8 mouse cellular contexts compared by ENCODE assay signal in the genomic region with DNA sequence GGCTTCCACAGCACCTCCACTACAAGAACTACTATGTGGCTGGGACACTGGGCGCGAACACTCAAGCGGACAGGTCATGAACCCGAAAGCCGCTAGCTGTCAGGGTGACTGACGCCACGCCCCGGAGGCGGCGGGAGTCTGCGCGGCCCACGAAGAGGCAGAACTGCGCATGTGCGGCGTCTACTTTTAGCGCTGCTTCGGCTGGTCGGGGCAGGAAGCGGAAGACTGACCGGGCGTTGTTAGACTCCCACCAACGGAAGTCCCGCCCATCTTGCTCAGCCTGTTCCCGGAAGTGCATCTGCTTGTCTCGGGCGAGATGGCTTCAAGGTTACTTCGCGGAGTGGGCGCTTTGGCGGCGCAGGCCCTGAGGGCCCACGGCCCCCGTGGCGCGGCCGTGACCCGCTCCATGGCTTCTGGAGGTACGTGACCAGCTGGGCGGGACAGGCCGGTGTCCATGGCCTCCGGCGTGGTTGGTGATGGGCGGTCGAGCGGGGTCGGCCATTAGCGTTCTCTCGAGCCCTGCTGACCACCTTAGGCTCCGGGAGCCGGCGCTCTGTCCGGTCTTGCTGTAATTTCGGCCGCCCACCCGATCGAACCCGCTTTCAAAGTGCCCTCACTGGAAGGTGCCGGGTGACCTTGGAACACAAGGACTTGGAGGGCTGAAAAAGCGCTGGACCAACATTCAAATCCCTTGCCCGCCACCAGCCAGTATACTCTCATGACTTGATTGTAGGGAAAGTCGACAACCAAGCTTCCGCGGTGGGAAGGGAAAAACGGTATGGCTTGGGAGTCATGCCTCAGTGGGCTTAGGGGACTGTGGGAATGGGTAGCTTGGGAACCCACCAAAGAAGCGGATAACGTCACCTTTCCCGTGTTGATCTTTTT. TPM values are rescaled to one million over a fixed set of nuclear protein-coding genes. Genes with fewer than 3 reads are reported as not detected.
DNase-seq lines count a peak whose midpoint lies in the region; ATAC-seq lines count a peak whose summit lies in the region.

A gene (plus strand): TSS at position 179 of the 885 bp plus-strand sequence.

- peak; percentile 98 for DNase-seq in adrenal gland, adult (ENCODE audit: inconsistent age in 2 of 2, low spot score in 1 of 2)
- DNase-seq in embryo, embryonic 10.5 days (ENCODE audit: low spot score), result peak; percentile 100
- DNase-seq in gastrocnemius, postnatal 14 days, result peak; percentile 98
- peak; percentile 95 to 98 for DNase-seq in left cerebral cortex, postnatal 10 days (ENCODE audit: extremely low spot score in 1 of 2, low spot score in 2 of 2)
- peak; percentile 94 for DNase-seq in right cerebral cortex, postnatal 25 days
- peak; percentile 94 to 96 for DNase-seq in urinary bladder, postnatal 4 days (ENCODE audit: low spot score in 2 of 2)

- intact Hi-C loops in gastrocnemius, postnatal 14 days (cut with DNase I; ENCODE audit: low total_unique reads), result no loop called here
- intact Hi-C loops in left cerebral cortex, postnatal 10 days (cut with DNase I), result no loop called here

- ATAC-seq in inflammation-experienced regulatory T-cells, adult 6 months, result peak; percentile 98
- ATAC-seq in megakaryocyte-erythroid progenitor cell, adult 5-6 weeks (replicated peaks; ENCODE audit: low FRiP score, low TSS enrichment, poor library complexity, severe bottlenecking), result peak; percentile 92

RNA-seq across cellular contexts. Expression of the gene that starts here (rescaled TPM):
- total RNA-seq in gastrocnemius, postnatal 14 days (2021), result 1,000 to 10,000 TPM; 1,379 to 1,478 TPM
- polyA plus RNA-seq in inflammation-experienced regulatory T-cells, adult 6 months (2017; shearing (Covaris generic)), result 100 to 1,000 TPM; 273 to 480 (median 293) TPM
- total RNA-seq in left cerebral cortex, postnatal 10 days (2021), result 100 to 1,000 TPM; 610 to 632 TPM
- total RNA-seq in megakaryocyte-erythroid progenitor cell, adult 5-6 weeks (2014; fragmentation: Nextera tagmentation), result 728 and 806 TPM in 2 replicates
- 1,234 and 1,237 TPM in 2 replicates for total RNA-seq in megakaryocyte-erythroid progenitor cell, adult 5-6 weeks (2017)

Comparison
In these comparisons a context has a peak if more than half of its experiments do, and no peak if none do; other contexts are left out.
1. Peak in every context shown above with its lines: DNase-seq and ATAC-seq.